Mouse (Mus musculus): ENCODE measurements around the gene Kcnq2.
A peak's percentile ranks its signal among the peaks of the same experiment; 100 is the strongest.

Gene Kcnq2

DNA sequence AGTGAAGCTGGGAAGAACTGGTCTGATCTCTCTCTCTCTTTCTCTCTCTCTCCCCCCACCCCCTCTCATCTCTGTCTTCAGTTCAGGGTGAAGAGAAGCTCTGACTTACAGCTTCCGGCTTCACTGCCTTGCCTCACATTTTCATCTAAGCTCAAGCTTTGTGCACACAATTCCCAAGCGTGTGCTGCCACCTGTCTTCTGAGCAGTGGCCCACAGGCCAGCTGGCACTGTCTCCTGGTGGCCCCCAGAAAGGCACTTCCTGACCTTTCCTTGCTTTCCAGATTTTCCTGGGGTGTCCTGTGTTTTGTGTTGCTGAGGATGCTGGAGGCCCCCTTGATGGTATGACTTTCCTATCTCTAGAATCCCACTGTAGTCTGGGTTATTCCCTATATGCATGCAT is 31.0 kb downstream of the Kcnq2 start:
- no peak for DNase-seq (ENCODE audit: low read depth in 1 of 2, low spot score in 2 of 2)

DNA sequence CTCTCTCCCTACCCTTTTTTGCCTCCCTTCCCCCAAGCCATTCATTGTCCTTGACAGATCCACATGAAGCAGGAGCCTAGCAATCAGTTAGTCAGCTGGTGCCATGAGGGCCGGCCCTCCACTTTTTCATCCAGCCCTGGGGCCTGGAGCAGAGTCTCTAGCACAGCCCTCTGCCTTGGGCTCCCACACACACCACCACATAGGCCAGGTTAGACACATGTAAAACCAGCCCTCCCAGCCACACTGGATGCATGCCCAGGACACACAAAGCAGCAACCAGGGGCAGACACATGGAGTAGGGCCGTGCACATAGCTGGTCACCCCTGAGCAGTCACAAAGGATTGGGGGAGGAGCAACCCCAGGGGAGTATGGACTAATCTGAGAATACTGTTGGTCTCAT is 32.9 kb downstream of the Kcnq2 start:
- no peak for DNase-seq (ENCODE audit: low read depth in 1 of 2, low spot score in 2 of 2)

GRCm38 (mm10) chr2:181101626-181102025 is 33.5 kb downstream of the Kcnq2 start:
- DNase-seq (ENCODE audit: low read depth in 1 of 2, low spot score in 2 of 2) = no peak

GRCm38 (mm10) chr2:181100087-181100486 is 35.0 kb downstream of the Kcnq2 start:
- DNase-seq (ENCODE audit: low read depth in 1 of 2, low spot score in 2 of 2) = no peak

DNA sequence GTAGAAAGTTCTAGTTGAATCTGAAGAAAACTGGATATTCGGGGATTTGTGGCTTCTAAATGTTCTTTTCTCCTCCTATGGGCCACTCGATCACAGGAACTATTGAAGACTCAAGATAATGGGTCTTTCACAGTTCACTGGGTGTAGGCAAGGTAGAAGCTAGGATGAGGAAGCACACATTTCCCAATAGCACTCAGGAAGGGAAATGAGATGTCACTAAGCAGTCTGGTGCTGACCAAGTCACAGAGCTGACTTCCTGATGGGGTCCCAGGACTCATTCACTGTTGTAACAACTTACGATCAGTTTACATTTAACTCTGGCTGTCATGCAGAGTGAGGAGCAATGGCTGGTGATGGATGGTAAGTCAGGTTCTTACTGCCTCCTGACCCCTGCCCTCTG is 45.0 kb downstream of the Kcnq2 start:
- DNase-seq (ENCODE audit: low read depth in 1 of 2, low spot score in 2 of 2) = no peak

DNA sequence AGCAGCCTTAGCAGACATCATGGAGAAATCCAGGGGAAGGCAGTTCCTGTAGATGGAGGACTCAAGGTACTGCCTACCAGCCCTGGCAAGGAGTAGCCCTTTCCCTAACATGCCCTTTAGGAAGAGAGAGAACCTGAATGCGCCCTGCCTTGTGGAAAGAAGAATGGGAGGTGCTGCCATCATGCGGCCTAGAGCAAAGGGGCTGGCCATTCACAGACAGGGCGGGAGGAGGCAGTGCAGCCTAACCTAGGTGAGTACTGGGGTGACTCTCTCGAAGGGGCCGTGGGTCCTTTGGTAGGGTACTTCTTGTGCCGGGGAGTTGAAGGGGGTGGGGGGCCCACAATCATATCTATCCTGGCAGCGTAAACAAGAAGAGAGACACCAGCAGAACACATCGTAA is 50.1 kb downstream of the Kcnq2 start:
- no peak for DNase-seq (ENCODE audit: low read depth in 1 of 2, low spot score in 2 of 2)

DNA sequence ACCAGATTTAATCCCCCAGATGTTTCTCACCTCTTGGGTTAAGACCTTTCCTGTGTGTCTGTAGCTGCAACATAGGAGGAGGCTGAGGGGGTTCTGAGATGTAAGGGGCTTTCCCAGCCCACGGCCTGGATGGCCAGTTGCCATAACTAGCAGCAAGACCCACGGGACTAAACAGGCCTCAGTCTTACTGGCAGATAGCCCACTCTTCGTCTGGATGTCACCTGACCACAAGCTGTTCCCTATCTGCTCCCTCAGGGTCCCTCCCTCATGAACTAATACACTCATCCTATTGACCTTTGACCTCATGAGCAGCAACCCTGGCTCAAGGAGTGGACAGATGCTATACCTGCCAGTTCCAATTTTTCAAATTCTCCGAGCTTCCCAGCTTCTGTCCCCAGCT is 51.2 kb downstream of the Kcnq2 start:
- no peak for DNase-seq (ENCODE audit: low read depth in 1 of 2, low spot score in 2 of 2)

DNA sequence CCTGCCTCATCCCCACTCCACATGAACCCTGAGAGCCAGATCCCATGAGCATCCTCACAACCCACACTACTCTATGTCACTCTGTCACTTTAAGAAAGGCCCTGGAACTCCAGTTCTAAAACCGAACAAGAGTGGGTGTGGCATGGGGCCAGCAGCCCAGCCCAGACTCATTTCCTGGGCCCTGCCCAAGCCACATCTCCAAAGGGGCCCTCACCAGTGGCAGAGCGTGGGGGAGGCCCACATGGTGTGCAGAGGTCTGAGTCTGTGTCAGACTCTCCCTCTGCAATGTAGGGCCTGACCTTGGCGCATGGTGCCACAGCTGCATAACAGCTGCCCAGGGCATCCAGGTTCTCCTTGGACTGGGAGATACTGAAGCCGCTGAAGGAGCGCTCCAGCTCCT is 54.2 kb downstream of the Kcnq2 start:
- DNase-seq (ENCODE audit: low read depth in 1 of 2, low spot score in 2 of 2) = no peak

GRCm38 (mm10) chr2:181079518-181079917 is 55.6 kb downstream of the Kcnq2 start:
- no peak for DNase-seq (ENCODE audit: low read depth in 1 of 2, low spot score in 2 of 2)

GRCm38 (mm10) chr2:181078908-181079307 is 56.2 kb downstream of the Kcnq2 start:
- DNase-seq (ENCODE audit: low read depth in 1 of 2, low spot score in 2 of 2) = no peak

DNA sequence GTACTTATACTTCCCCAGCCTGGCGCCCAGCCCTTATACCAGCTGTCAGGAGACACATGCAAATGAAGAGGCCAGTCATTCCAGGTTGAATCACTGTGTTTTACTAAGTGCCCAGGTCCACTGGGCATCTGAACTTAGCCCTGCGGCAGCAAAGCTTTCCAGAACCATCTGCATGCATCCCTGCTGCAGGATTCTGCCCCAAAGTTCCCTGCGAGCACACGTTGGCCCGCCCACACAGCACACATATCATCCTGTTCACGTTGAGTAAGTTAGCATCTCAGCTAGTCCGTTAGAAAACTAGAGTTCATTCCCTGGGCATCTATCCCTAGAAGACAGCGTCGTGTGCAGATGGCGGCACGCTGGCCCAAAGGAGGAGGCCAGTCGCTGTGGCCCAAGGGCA is 59.6 kb downstream of the Kcnq2 start:
- no peak for DNase-seq (ENCODE audit: low read depth in 1 of 2, low spot score in 2 of 2)

DNA sequence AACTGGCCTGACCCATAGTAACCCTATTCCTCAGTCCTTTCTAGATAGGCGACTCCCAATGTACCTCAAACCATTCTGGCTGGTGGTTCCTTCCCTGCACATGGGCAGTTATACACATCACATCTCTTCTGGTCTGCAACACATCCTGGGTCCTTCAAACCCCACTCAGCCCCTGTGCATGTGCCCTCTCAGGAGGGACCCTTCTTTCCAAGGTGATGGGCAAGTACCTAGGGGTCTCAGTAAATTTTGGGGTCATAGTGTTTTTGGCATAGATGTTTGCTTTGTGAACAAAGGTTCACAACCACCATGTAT is 62.7 kb downstream of the Kcnq2 start:
- no peak for DNase-seq (ENCODE audit: low read depth in 1 of 2, low spot score in 2 of 2)

- DNase-seq (ENCODE audit: low read depth in 1 of 2, low spot score in 2 of 2) = peak in 1 of 2 experiments; percentile 44
These were observed 63.2 kb downstream of the Kcnq2 start for GRCm38 (mm10) chr2:181071706-181072402.

GRCm38 (mm10) chr2:181070136-181070535 is 65.0 kb downstream of the Kcnq2 start:
- DNase-seq (ENCODE audit: low read depth in 1 of 2, low spot score in 2 of 2) = no peak

- DNase-seq (ENCODE audit: low read depth in 1 of 2, low spot score in 2 of 2) = no peak
These were observed 66.6 kb downstream of the Kcnq2 start for GRCm38 (mm10) chr2:181068499-181068898.

DNA sequence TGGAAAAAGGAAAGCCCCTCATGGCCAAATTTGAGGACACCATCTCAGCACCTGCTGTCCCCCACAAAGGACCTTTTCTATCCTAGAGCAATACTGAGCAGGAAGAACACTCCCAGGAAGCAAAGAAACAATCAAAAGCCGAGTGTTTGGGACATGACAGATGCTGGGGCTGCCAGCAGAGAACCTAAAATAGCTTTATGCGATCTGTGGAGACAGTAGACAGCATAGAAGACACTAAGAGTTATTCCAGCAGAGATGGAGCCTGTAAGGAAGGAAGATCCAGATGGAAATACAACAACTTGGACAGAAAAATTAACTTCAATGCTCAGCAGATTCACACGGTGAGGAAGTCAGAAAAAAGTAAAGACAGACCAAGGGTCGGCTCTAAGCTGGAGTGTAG is 69.3 kb downstream of the Kcnq2 start:
- no peak for DNase-seq (ENCODE audit: low read depth in 1 of 2, low spot score in 2 of 2)

GRCm38 (mm10) chr2:181060127-181060526 is 75.0 kb downstream of the Kcnq2 start:
- DNase-seq (ENCODE audit: low read depth in 1 of 2, low spot score in 2 of 2) = peak in 1 of 2 experiments; percentile 10

DNA sequence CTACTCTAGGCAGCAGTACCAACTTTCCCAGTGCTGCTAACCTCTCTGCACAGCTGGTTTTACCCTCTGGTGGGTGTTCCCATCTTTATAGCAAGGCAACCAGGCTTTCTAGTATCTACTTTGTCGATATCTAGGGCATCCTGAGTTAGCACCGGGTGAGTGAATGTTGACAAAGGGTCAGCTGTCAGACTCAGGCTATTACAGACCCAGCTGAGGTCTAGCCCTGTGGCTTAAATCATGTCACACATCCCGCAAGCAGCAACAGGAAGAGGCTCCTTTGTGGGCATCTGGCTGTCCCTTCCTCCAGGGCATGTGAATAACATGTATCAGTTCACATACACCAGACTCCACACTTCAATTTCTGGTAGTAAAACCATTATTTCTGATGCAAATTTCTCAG is 76.9 kb downstream of the Kcnq2 start:
- DNase-seq (ENCODE audit: low read depth in 1 of 2, low spot score in 2 of 2) = no peak

DNA sequence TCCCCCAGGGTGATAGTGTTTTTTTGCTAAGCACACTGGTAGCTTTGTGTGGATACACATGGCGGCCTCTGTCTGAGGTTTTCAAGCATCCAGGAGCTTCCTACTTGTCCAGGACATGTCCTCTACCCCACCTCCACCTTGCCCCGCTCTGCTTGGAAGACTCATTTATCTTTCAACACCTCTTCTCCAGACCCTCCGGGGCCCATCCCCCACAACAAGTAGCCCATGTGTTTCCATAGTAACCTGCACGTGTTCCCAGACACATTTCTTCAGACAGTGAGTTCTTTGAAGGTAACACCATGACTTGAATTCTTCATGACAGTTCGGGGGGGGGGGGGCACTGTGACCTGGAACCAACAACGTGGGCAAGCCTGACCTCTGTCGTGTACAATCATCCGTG is 77.8 kb downstream of the Kcnq2 start:
- no peak for DNase-seq (ENCODE audit: low read depth in 1 of 2, low spot score in 2 of 2)

DNA sequence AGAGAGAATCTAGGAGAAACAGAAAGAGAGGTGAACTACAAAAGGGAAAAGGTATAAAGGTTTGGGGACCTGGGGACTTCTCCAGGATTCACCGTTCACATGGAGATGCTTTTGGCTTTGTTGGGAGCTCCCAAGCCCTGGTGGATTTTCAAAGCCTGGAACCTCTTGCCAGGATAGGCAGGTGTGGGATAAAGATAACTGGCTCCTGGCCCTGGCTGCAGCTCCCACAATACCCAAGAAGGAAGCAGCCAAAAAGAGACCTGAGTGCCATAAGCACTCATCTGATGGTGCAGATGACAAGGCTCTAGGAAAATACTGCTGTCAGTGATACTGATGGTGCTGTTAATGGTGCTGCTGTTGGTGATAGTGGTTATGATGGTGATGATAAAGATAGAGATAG is 82.9 kb downstream of the Kcnq2 start:
- no peak for DNase-seq (ENCODE audit: low read depth in 1 of 2, low spot score in 2 of 2)

DNA sequence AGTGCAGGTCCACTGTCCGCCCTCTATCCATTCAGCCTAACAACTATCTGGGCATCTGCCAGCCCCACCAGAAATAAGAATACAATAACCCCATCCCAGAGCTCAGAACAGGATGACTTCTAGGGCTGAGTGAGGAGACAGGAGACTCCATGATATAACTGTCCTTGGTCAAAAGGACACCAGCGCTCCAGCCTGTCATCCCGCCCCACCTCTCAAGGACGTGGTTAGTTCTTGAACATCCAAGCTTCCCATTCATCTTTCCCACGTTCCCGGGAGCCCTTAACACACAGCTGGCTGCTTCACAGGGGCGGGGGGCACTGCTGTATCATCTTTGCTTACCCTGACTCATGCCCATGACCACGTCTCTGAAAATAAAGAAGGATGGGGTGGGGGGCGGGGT is 86.1 kb downstream of the Kcnq2 start:
- no peak for DNase-seq (ENCODE audit: low read depth in 1 of 2, low spot score in 2 of 2)

GRCm38 (mm10) chr2:181048252-181048945 is 86.7 kb downstream of the Kcnq2 start:
- no peak for DNase-seq (ENCODE audit: low read depth in 1 of 2, low spot score in 2 of 2)

GRCm38 (mm10) chr2:181044001-181044400 is 91.1 kb downstream of the Kcnq2 start:
- no peak for DNase-seq (ENCODE audit: low read depth in 1 of 2, low spot score in 2 of 2)

Data from monocyte, adult 2 months (primary cell).